ENCODE assay signal across 8 mouse cellular contexts in genomic region chr1:71653400-71654159, GRCm38 (mm10). TPM values are rescaled to one million over a fixed set of nuclear protein-coding genes. Genes with fewer than 3 reads are reported as not detected.
DNase-seq lines count a peak whose midpoint lies in the region; ATAC-seq lines count a peak whose summit lies in the region.

No protein-coding gene starts in this region.

- intact Hi-C loops in heart, postnatal 25 days (cut with DNase I) = loop anchor here (5.0 kb wide), 1 partner anchor 96 kb away; the partner anchor contains the start of gene Atic

- H3K9me3 ChIP-seq in heart, embryonic 16.5 days (replicated peaks; ENCODE audit: control insufficient read depth, low read length) = no peaks in the 10 kb centered on the region
- no peaks in the 10 kb centered on the region for H3K9me3 ChIP-seq in limb, embryonic 13.5 days
- no peaks in the 10 kb centered on the region for H3K9me3 ChIP-seq in midbrain, embryonic 15.5 days

- peak; percentile 92 for DNase-seq in heart, adult 11 months
- no peak for DNase-seq in heart, postnatal 25 days (ENCODE audit: low spot score)
- DNase-seq in embryo, embryonic 10.5 days (ENCODE audit: low spot score) = peak; percentile 67
- DNase-seq in frontal cortex, postnatal 10 days (ENCODE audit: low spot score in 2 of 2) = no peak
- DNase-seq in c-Kit-positive CD71-positive TER-119-positive erythroid progenitor cells, embryonic 14.5 days (ENCODE audit: low spot score) = no peak

- 0 out of 2 replicates have a peak, but pooled peaks cover 2% of the 10 kb centered on the region for H3K36me3 ChIP-seq in heart, embryonic 16.5 days (ENCODE audit: control insufficient read depth, insufficient read depth)
- H3K36me3 ChIP-seq in limb, embryonic 13.5 days = peaks cover 24% of the 10 kb centered on the region
- H3K36me3 ChIP-seq in midbrain, embryonic 15.5 days (replicated peaks) = no peaks in the 10 kb centered on the region

- H3K9ac ChIP-seq in heart, embryonic 16.5 days (ENCODE audit: low read length) = peak overlapping the region; percentile 78
- peak overlapping the region; percentile 94 for H3K9ac ChIP-seq in limb, embryonic 13.5 days
- H3K9ac ChIP-seq in midbrain, embryonic 15.5 days = peak overlapping the region; percentile 46

- H3K27me3 ChIP-seq in heart, embryonic 16.5 days (ENCODE audit: control insufficient read depth, insufficient read depth, low read length) = no peaks in the 10 kb centered on the region
- H3K27me3 ChIP-seq in limb, embryonic 13.5 days = no peaks in the 10 kb centered on the region
- peaks cover 33% of the 10 kb centered on the region for H3K27me3 ChIP-seq in midbrain, embryonic 15.5 days (replicated peaks)

- under 1% methylated on average over 24 of the region's 24 CpGs for WGBS in heart, embryonic 16.5 days
- 0% methylated on average over 24 of the region's 24 CpGs for WGBS in limb, embryonic 13.5 days
- WGBS in midbrain, embryonic 15.5 days = under 1% methylated on average over 24 of the region's 24 CpGs

- ATAC-seq in heart, embryonic 16.5 days (replicated peaks; ENCODE audit: extremely low read depth, insufficient read depth, low FRiP score) = no peak
- peak; percentile 20 for ATAC-seq in limb, embryonic 13.5 days (ENCODE audit: low FRiP score, low read depth)
- ATAC-seq in midbrain, embryonic 15.5 days (replicated peaks) = no peak

- H3K4me2 ChIP-seq in heart, embryonic 16.5 days (ENCODE audit: low read depth, low read length) = peak overlapping the region; percentile 95
- peak overlapping the region; percentile 80 for H3K4me2 ChIP-seq in limb, embryonic 13.5 days (replicated peaks)
- peak overlapping the region; percentile 98 for H3K4me2 ChIP-seq in midbrain, embryonic 15.5 days

- peak overlapping the region; percentile 71 for H3K4me3 ChIP-seq in heart, embryonic 16.5 days (ENCODE audit: low read length)
- peak overlapping the region; percentile 79 for H3K4me3 ChIP-seq in limb, embryonic 13.5 days
- H3K4me3 ChIP-seq in midbrain, embryonic 15.5 days = peak overlapping the region; percentile 74

- H3K4me1 ChIP-seq in heart, embryonic 16.5 days (ENCODE audit: control insufficient read depth, insufficient read depth, low read length) = peaks cover 5% of the 10 kb centered on the region; the same call in 1 of the 2 replicates
- H3K4me1 ChIP-seq in limb, embryonic 13.5 days = peaks cover 44% of the 10 kb centered on the region
- peaks cover 15% of the 10 kb centered on the region for H3K4me1 ChIP-seq in midbrain, embryonic 15.5 days

- H3K27ac ChIP-seq in heart, embryonic 16.5 days (ENCODE audit: low read length) = peak overlapping the region; percentile 88
- peak overlapping the region; percentile 93 for H3K27ac ChIP-seq in limb, embryonic 13.5 days
- H3K27ac ChIP-seq in midbrain, embryonic 15.5 days = no peak overlapping the region

RNA-seq across cellular contexts. Expression of gene Fn1, which starts 0.6 kb away (rescaled TPM):
- 10 to 100 TPM; 87.6 TPM for total RNA-seq in heart, postnatal 25 days (2021)
- polyA plus RNA-seq in heart, embryonic 16.5 days (2015; fragmentation: Nextera tagmentation; extraction: Ambion mirVana) = 158 and 177 TPM in 2 replicates
- polyA plus RNA-seq in limb, embryonic 13.5 days (2015; fragmentation: Nextera tagmentation; extraction: Ambion mirVana) = 219 and 234 TPM in 2 replicates
- polyA plus RNA-seq in midbrain, embryonic 15.5 days (2015; fragmentation: Nextera tagmentation; extraction: Ambion mirVana) = 38.3 and 41.2 TPM in 2 replicates

Comparison
In these comparisons a context has a peak if more than half of its experiments do, and no peak if none do; other contexts are left out.
1. DNase-seq: peak in heart, adult 11 months (single experiment) and embryo, embryonic 10.5 days (single experiment); none in heart, postnatal 25 days (single experiment), frontal cortex, postnatal 10 days (0 of 2) and c-Kit-positive CD71-positive TER-119-positive erythroid progenitor cells, embryonic 14.5 days (single experiment).
2. Peak in every context shown above with its lines, with median percentiles within 50 percentile points of each other: H3K4me2 ChIP-seq, H3K4me3 ChIP-seq and H3K9ac ChIP-seq.